Mouse (Mus musculus) liver, embryonic 12.5 days (tissue): ENCODE results near the gene Cldn3. TPM values are rescaled to one million over a fixed set of nuclear protein-coding genes. Genes with fewer than 3 reads are reported as not detected.

ENCODE experiments used
- ATAC-seq: fragments of 200-750 bp; cut with Nextera tagmentation; 2 replicates; pipeline ENCODE4 v1.8.0; 2017; ENCODE audit warnings: moderate number of reproducible peaks, mild to moderate bottlenecking, moderate library complexity
- H3K27ac ChIP-seq: fragments of 300-500 bp; sonication (generic); 2 replicates; pipeline ENCODE4 v1.5.1; 2016; ENCODE audit warnings: mild to moderate bottlenecking
- H3K27me3 ChIP-seq: fragments of 300-500 bp; sonication (generic); replicated peaks from 2 replicates; pipeline ENCODE4 v1.6.1; 2016; ENCODE audit warnings: mild to moderate bottlenecking, moderate library complexity
- H3K36me3 ChIP-seq: fragments of 300-500 bp; sonication (generic); 2 replicates; pipeline ENCODE4 v1.6.1; 2016; ENCODE audit warnings: mild to moderate bottlenecking, moderate library complexity
- H3K4me1 ChIP-seq: fragments of 300-500 bp; sonication (generic); 2 replicates; pipeline ENCODE4 v1.6.1; 2016
- H3K4me2 ChIP-seq: fragments of 300-500 bp; sonication (generic); 2 replicates; pipeline ENCODE4 v1.6.1; 2016; ENCODE audit warnings: mild to moderate bottlenecking, moderate library complexity
- H3K4me3 ChIP-seq: fragments of 300-500 bp; sonication (generic); 2 replicates; pipeline ENCODE4 v1.5.1; 2016; ENCODE audit warnings: mild to moderate bottlenecking, moderate library complexity
- H3K9ac ChIP-seq: fragments of 300-500 bp; sonication (generic); 2 replicates; pipeline ENCODE4 v1.6.1; 2016; ENCODE audit warnings: mild to moderate bottlenecking, moderate library complexity
- H3K9me3 ChIP-seq: fragments of 300-500 bp; sonication (generic); replicated peaks from 2 replicates; pipeline ENCODE4 v1.6.1; 2016; ENCODE audit warnings: mild to moderate bottlenecking, moderate library complexity
- WGBS: fragments of 180-500 bp; shearing (Covaris S2); methylation state at CpG from one replicate; pipeline ENCODE4 v1.1.7; 2016; ENCODE audit not compliant: insufficient replicate concordance; 5-methylcytosine and 5-hydroxymethylcytosine counted together
- polyA plus RNA-seq: library from polyadenylated mRNA; unstranded; fragments of >200 nt; fragmentation: Nextera tagmentation; extraction: Ambion mirVana; gene quantifications from 2 replicates; pipeline ENCODE4 v1.2.1, GENCODE M21; 2016

Gene Cldn3
- polyA plus RNA-seq, 1 experiment from 2014 or later, result 0.57 TPM

DNA sequence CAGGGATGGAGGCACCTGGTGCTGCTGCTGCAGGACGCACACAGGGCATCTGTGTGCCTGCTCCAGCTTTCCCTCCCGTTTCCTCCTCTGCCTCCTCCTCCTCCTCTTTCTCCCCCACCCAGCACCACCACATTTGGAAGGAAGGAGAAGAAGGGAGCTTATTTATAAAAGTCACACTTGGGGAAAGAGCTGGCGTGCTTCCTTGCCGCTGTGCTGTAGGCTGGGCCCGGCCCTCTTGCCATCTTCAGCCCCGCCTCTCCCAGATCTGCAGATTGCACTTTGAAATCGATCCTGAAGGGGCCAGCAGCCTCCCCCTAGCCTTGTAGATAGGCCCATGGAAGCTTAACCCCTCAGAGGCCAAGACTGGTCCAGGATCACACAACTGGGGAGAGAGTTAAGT is 39.9 kb downstream of the Cldn3 start:
- H3K36me3 ChIP-seq, result no peaks in the 10 kb centered on the region
- no peak for ATAC-seq
- H3K9ac ChIP-seq, result no peak overlapping the region
- H3K4me2 ChIP-seq, result no peak overlapping the region; the same call in 1 of the 2 replicates
- H3K9me3 ChIP-seq, result no peaks in the 10 kb centered on the region
- peaks cover 51% of the 10 kb centered on the region for H3K4me1 ChIP-seq
- WGBS, result 23% methylated on average over 7 of the region's 7 CpGs
- no peak overlapping the region for H3K4me3 ChIP-seq
- H3K27ac ChIP-seq, result no peak overlapping the region
- H3K27me3 ChIP-seq, result peaks cover 36% of the 10 kb centered on the region

DNA sequence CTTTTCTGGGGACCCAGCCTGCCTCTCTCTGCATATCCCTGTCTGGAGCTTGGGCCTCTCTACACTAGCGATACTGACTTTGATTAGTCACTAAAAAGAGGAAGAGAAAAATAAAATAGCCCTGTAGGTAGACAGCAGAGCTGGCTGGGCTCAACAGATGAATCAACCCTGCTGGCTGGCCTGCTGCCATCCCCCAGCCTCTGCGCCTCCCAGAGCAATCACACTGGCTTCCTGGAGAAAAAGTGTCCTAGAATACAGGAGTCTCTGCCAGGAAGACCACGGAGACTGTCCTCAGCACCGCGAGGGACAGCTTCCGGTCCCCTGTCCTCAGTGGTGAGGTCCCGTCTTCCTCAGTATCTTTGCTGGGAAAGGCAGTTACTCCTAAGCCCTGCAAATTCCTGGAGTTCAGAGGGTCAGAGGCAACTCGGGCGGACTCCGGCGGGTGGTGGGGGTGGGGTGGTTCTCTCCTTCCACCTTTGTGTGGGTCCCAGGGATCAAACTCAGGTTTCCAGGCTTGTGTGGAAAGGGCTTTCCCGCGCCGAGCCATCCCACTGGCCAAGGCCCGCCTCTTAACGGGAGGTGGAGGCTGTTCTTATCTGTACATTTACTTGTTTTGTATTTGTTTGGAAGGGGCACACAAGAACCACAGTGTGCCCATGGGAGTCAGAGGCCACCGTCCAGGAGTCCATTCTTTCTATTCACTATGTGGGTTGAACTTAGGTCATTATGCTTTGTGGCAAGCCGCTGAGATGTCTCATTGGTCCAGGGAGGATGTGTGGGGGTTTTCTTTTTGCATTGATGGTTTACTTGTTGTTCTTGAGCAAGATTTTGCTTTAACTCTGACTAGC is 43.2 kb downstream of the Cldn3 start:
- 43% methylated on average over 18 of the region's 18 CpGs for WGBS
- peak overlapping the region; percentile 43 for H3K4me2 ChIP-seq
- peaks cover 35% of the 10 kb centered on the region for H3K4me1 ChIP-seq
- H3K4me3 ChIP-seq, result no peak overlapping the region
- peaks cover 26% of the 10 kb centered on the region for H3K27me3 ChIP-seq
- no peak overlapping the region for H3K9ac ChIP-seq
- H3K27ac ChIP-seq, result peak overlapping the region; percentile 47; the same call in 1 of the 2 replicates
- no peaks in the 10 kb centered on the region for H3K9me3 ChIP-seq
- no peaks in the 10 kb centered on the region for H3K36me3 ChIP-seq
- ATAC-seq, result peak; percentile 28; the same call in 1 of the 2 replicates

DNA sequence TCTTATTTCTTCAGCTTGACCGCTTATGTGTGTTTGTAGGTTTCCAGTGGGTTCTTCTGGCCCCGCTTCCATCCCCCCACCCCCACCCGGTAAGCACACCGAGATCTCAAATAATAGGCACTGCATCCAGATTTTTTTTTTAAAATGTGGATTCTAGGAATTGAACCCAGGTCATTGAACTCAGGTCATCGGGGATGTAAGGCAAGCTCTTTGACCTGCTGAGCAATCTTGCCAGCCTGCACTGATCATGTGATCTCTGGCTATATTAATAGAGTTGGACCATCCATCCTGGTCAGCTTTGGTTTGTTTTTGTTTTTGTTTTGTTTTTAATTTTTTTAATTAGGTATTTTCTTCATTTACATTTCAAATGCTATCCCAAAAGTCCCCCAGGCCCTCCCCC is 46.6 kb downstream of the Cldn3 start:
- no peak for ATAC-seq
- H3K27me3 ChIP-seq, result 0 out of 2 replicates have a peak, but pooled peaks cover under 1% of the 10 kb centered on the region
- no peak overlapping the region for H3K4me2 ChIP-seq
- no peak overlapping the region for H3K27ac ChIP-seq
- no peak overlapping the region for H3K9ac ChIP-seq
- H3K36me3 ChIP-seq, result no peaks in the 10 kb centered on the region
- H3K4me3 ChIP-seq, result no peak overlapping the region
- peaks cover 24% of the 10 kb centered on the region for H3K4me1 ChIP-seq
- H3K9me3 ChIP-seq, result peaks cover 5% of the 10 kb centered on the region
- 78% methylated on average over 5 of the region's 5 CpGs for WGBS

DNA sequence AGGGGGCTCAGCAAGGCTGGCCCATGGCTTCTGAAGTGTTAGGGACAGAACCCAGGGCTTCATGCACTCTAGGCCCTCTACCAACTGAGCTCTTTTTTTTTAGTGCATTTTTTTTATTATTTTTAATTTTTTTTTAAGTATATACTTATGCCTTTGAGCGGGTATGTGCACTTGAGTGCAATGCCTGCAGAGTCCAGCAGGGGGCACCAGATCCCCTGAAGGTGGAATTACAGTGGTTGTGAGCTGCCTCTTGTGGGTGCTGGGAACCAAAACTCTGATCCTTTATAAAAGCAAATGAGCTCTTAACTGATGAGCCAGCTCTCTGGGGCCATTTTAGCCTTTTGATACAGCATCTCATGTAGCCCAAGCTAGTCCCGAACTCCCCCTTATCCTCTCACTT is 48.6 kb downstream of the Cldn3 start:
- Histone ChIP-seq H3K4me2 (no peak overlapping the region), H3K9me3 (peaks cover 5% of the 10 kb centered on the region), H3K9ac (no peak overlapping the region), H3K36me3 (no peaks in the 10 kb centered on the region), H3K27me3 (no peaks in the 10 kb centered on the region), H3K27ac (no peak overlapping the region), H3K4me3 (no peak overlapping the region), H3K4me1 (peaks cover 19% of the 10 kb centered on the region)
- WGBS, result 90% methylated on average over 2 of the region's 2 CpGs
- no peak for ATAC-seq

DNA sequence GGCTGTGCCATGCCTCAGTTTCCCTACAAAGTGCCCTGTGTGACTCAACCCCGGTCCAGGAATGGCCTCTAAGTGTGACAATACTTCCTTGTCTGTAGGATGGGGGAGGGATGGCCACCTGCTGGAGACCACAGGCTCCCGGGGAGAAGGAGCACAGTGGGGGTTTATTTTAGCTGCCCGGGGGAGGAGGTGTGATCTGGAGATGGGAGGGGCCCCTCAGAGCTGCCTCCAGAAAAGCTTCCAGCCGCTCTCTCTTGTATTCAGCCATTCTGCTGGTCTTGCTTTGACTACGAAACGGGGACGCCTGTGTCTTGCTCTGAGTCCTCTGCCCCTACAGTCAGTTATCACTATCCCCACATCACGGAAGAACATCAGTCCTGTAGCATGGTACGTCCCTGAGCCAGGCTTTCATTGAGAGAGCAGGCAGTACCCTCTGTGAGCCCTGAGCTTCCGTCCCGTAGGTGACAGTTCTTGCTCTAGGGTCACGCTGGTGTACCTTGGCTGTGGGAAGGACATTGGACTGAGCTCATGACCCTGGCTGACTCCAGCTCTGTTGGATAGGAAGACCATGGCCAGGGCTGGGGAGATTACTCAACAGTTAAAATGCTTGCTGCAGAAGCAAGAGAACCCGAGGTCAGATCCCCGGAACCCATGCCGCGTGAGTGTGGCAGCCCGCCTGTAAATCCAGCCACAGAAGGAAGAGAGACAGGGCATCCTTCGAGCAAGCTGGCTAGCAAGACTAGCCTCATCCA is 49.8 kb downstream of the Cldn3 start:
- 55% methylated on average over 18 of the region's 18 CpGs for WGBS
- peak; percentile 38 for ATAC-seq
- H3K4me2 ChIP-seq, result peak overlapping the region; percentile 13; the same call in 1 of the 2 replicates
- H3K4me1 ChIP-seq, result peaks cover 29% of the 10 kb centered on the region
- H3K9me3 ChIP-seq, result peaks cover 5% of the 10 kb centered on the region
- no peak overlapping the region for H3K4me3 ChIP-seq
- H3K9ac ChIP-seq, result no peak overlapping the region
- no peaks in the 10 kb centered on the region for H3K27me3 ChIP-seq
- 0 out of 2 replicates have a peak overlapping the region, but pooled peaks have one; percentile 36 for H3K27ac ChIP-seq
- no peaks in the 10 kb centered on the region for H3K36me3 ChIP-seq

Other genes with a start within 250 kb of the Cldn3 start
- 2.6 and 4.7 TPM in 2 replicates for gene Eln, start 238.9 kb upstream of the Cldn3 start, polyA plus RNA-seq
- not detected in 2 replicates for gene Tmem270, start 79.5 kb upstream of the Cldn3 start, polyA plus RNA-seq
- gene Cldn13, start 70.7 kb upstream of the Cldn3 start, polyA plus RNA-seq, result 208 TPM in 2 replicates
- gene Mettl27, start 53.8 kb upstream of the Cldn3 start, polyA plus RNA-seq, result 8.5 and 9.8 TPM in 2 replicates
- 0.28 and 0.49 TPM in 2 replicates for gene Cldn4, start 39.3 kb upstream of the Cldn3 start, polyA plus RNA-seq
- 39.1 and 45.3 TPM in 2 replicates for gene Abhd11, start 22.9 kb downstream of the Cldn3 start, polyA plus RNA-seq
- gene Stx1a, start 37.3 kb downstream of the Cldn3 start, polyA plus RNA-seq, result 2.7 and 2.8 TPM in 2 replicates
- gene Dnajc30, start 78.0 kb downstream of the Cldn3 start, polyA plus RNA-seq, result 15.9 and 19.1 TPM in 2 replicates
- 97.8 and 104 TPM in 2 replicates for gene Bud23, start 78.7 kb downstream of the Cldn3 start, polyA plus RNA-seq
- 1.2 and 1.3 TPM in 2 replicates for gene Vps37d, start 92.1 kb downstream of the Cldn3 start, polyA plus RNA-seq
- gene Mlxipl, start 103.7 kb downstream of the Cldn3 start, polyA plus RNA-seq, result 11.6 and 12.2 TPM in 2 replicates
- 17.1 and 18.9 TPM in 2 replicates for gene Tbl2, start 163.4 kb downstream of the Cldn3 start, polyA plus RNA-seq
- 38.2 and 44.3 TPM in 2 replicates for gene Bcl7b, start 182.1 kb downstream of the Cldn3 start, polyA plus RNA-seq
- gene Baz1b, start 201.1 kb downstream of the Cldn3 start, polyA plus RNA-seq, result 35.2 and 37.6 TPM in 2 replicates